Mouse (Mus musculus): ENCODE results near the gene Tshz2. TPM values are rescaled to one million over a fixed set of nuclear protein-coding genes. Genes with fewer than 3 reads are reported as not detected.

Tshz2 gene
- polyA plus RNA-seq, 1 experiment from 2014 or later, result 22.7 TPM

DNA sequence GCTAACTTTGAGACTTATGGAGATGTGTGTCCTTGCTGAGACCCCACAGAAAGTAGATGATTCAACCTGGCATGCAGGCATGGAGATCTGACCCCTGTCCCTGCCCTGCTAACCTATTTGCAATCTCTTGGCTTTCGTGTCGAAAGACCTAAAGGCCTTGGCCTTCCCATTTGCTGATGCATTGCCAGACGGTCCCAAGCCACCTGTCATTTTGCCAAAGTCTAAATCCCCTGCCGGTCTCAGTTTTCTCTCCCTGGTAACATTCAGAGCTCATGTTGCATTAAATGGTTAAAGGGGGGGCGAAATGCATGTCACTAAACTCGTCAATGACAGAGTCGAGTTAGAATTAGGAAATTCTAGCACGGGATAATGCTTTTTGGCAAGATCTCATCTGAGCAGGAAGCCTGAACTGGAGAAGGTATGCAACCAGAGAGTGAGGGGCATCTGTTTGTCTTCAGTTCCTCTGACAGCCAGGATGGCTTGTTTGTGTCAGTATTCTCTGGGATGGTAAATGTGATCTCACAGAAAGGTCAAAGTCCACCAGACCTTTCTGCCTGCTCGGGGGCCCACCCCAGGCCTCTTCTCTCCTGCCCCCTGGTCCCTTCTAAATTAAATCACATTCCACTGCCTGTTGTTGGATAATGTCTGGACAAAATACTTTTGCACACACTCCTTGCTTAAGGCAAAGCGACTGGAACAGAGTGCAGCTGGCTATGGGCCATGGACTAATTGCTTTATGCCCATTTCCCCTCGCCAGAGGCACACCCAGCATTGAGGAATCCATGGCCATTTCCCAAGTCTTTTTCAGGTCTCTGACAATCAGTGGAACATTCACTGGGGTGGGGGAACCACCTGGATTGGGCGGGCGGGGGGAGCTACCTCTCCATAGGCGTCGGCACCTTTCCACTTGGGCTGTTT lies 118.0 kb downstream of the Tshz2 start:
- Histone ChIP-seq H3K27me3 (replicated peaks) (no peaks in the 10 kb centered on the region), H3K4me2 (no peak overlapping the region), H3K9ac (no peak overlapping the region), H3K4me3 (no peak overlapping the region), H3K4me1 (0 out of 2 replicates have a peak, but pooled peaks cover 7% of the 10 kb centered on the region), H3K27ac (no peak overlapping the region), H3K36me3 (replicated peaks) (no peaks in the 10 kb centered on the region), H3K9me3 (no peaks in the 10 kb centered on the region)
- WGBS, result 58% methylated on average over 15 of the region's 15 CpGs
- no peak for ATAC-seq (replicated peaks)

- no peak for ATAC-seq (replicated peaks)
- H3K9ac ChIP-seq, result no peak overlapping the region
- H3K27ac ChIP-seq, result no peak overlapping the region
- no peaks in the 10 kb centered on the region for H3K27me3 ChIP-seq (replicated peaks)
- WGBS, result 79% methylated on average over 9 of the region's 9 CpGs
- H3K4me1 ChIP-seq, result 0 out of 2 replicates have a peak, but pooled peaks cover 7% of the 10 kb centered on the region
- H3K4me2 ChIP-seq, result no peak overlapping the region
- no peaks in the 10 kb centered on the region for H3K36me3 ChIP-seq (replicated peaks)
- no peaks in the 10 kb centered on the region for H3K9me3 ChIP-seq
- H3K4me3 ChIP-seq, result no peak overlapping the region
Measured at GRCm38 (mm10) chr2:169752126-169752525, 119.3 kb downstream of the Tshz2 start.

- Histone ChIP-seq H3K4me3 (no peak overlapping the region), H3K27me3 (replicated peaks) (no peaks in the 10 kb centered on the region), H3K4me2 (no peak overlapping the region), H3K27ac (no peak overlapping the region), H3K9ac (no peak overlapping the region), H3K9me3 (no peaks in the 10 kb centered on the region), H3K4me1 (0 out of 2 replicates have a peak, but pooled peaks cover 7% of the 10 kb centered on the region), H3K36me3 (replicated peaks) (no peaks in the 10 kb centered on the region)
- WGBS, result 83% methylated on average over 9 of the region's 9 CpGs
- ATAC-seq (replicated peaks), result no peak
Measured at GRCm38 (mm10) chr2:169753432-169753831, 120.6 kb downstream of the Tshz2 start.

GRCm38 (mm10) chr2:169755091-169755490 lies 122.3 kb downstream of the Tshz2 start:
- H3K4me1 ChIP-seq, result 0 out of 2 replicates have a peak, but pooled peaks cover 7% of the 10 kb centered on the region
- H3K27ac ChIP-seq, result no peak overlapping the region
- H3K36me3 ChIP-seq (replicated peaks), result no peaks in the 10 kb centered on the region
- 67% methylated on average over 7 of the region's 7 CpGs for WGBS
- no peak overlapping the region for H3K9ac ChIP-seq
- H3K4me2 ChIP-seq, result no peak overlapping the region
- no peaks in the 10 kb centered on the region for H3K9me3 ChIP-seq
- H3K27me3 ChIP-seq (replicated peaks), result no peaks in the 10 kb centered on the region
- no peak overlapping the region for H3K4me3 ChIP-seq
- no peak for ATAC-seq (replicated peaks)

DNA sequence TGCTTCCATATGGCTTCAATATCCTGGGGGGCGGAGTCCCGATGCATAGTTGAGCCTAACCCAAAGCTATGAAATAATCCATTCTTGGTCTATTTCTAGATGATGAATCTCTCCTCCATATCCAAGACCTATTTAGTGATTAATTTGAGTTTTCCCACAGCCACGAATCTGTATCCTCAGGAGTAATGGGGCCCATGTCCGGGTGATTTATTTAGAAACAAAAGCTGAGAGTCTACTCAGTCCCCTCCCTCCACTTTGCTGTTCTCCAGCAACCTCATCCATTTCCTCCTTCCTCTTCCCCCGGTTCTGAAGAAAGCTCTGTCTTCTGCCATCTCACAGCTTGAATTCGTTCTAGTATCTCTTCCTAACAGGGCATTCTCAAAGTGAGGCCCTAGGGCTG lies 125.3 kb downstream of the Tshz2 start:
- WGBS, result 88% methylated on average over 6 of the region's 6 CpGs
- Histone ChIP-seq H3K27ac (no peak overlapping the region), H3K4me1 (no peaks in the 10 kb centered on the region), H3K27me3 (replicated peaks) (no peaks in the 10 kb centered on the region), H3K9ac (no peak overlapping the region), H3K4me3 (no peak overlapping the region), H3K36me3 (replicated peaks) (no peaks in the 10 kb centered on the region), H3K4me2 (no peak overlapping the region), H3K9me3 (no peaks in the 10 kb centered on the region)
- ATAC-seq (replicated peaks), result no peak

- Histone ChIP-seq H3K9ac (no peak overlapping the region), H3K4me1 (no peaks in the 10 kb centered on the region), H3K4me3 (no peak overlapping the region), H3K36me3 (replicated peaks) (no peaks in the 10 kb centered on the region), H3K4me2 (no peak overlapping the region), H3K9me3 (no peaks in the 10 kb centered on the region), H3K27ac (no peak overlapping the region), H3K27me3 (replicated peaks) (no peaks in the 10 kb centered on the region)
- 89% methylated on average over 1 of the region's 1 CpGs for WGBS
- no peak for ATAC-seq (replicated peaks)
Measured at GRCm38 (mm10) chr2:169760117-169760516, 127.3 kb downstream of the Tshz2 start.

GRCm38 (mm10) chr2:169761726-169762125 lies 128.9 kb downstream of the Tshz2 start:
- no peak overlapping the region for H3K27ac ChIP-seq
- H3K27me3 ChIP-seq (replicated peaks), result no peaks in the 10 kb centered on the region
- H3K4me3 ChIP-seq, result no peak overlapping the region
- no peaks in the 10 kb centered on the region for H3K4me1 ChIP-seq
- no peak overlapping the region for H3K9ac ChIP-seq
- 35% methylated on average over 3 of the region's 3 CpGs for WGBS
- H3K4me2 ChIP-seq, result no peak overlapping the region
- no peaks in the 10 kb centered on the region for H3K36me3 ChIP-seq (replicated peaks)
- H3K9me3 ChIP-seq, result no peaks in the 10 kb centered on the region
- ATAC-seq (replicated peaks), result no peak

GRCm38 (mm10) chr2:169762301-169762700 lies 129.5 kb downstream of the Tshz2 start:
- Histone ChIP-seq H3K4me1 (no peaks in the 10 kb centered on the region), H3K4me3 (no peak overlapping the region), H3K36me3 (replicated peaks) (no peaks in the 10 kb centered on the region), H3K27ac (no peak overlapping the region), H3K4me2 (no peak overlapping the region), H3K27me3 (replicated peaks) (no peaks in the 10 kb centered on the region), H3K9ac (no peak overlapping the region), H3K9me3 (no peaks in the 10 kb centered on the region)
- no peak for ATAC-seq (replicated peaks)
- WGBS, result 86% methylated on average over 8 of the region's 8 CpGs

- Histone ChIP-seq H3K4me1 (no peaks in the 10 kb centered on the region), H3K4me2 (no peak overlapping the region), H3K27ac (no peak overlapping the region), H3K9me3 (no peaks in the 10 kb centered on the region), H3K9ac (no peak overlapping the region), H3K27me3 (replicated peaks) (no peaks in the 10 kb centered on the region), H3K4me3 (no peak overlapping the region), H3K36me3 (replicated peaks) (no peaks in the 10 kb centered on the region)
- 88% methylated on average over 8 of the region's 8 CpGs for WGBS
- no peak for ATAC-seq (replicated peaks)
Measured at GRCm38 (mm10) chr2:169763716-169764115, 130.9 kb downstream of the Tshz2 start.

DNA sequence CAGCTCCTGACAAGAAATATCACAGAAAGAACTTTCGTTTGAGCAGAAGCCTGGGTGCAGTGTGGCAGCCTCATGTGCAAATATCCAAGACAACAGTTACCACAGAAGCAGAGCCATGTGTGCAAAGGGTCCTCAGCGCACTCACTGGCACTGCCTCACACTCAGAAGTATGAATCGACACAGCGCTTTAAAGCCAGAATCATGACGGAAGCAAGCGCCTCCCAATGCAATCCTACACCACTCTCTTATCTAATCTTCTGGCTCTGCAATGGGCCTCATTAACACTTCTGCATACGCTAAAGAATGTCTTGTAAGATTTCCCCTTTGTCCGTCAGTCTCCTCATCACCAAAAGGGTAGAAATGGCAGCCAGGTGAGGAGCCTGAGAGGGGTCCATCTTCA lies 133.4 kb downstream of the Tshz2 start:
- H3K9ac ChIP-seq, result no peak overlapping the region
- 74% methylated on average over 8 of the region's 8 CpGs for WGBS
- H3K4me1 ChIP-seq, result no peaks in the 10 kb centered on the region
- no peak overlapping the region for H3K27ac ChIP-seq
- H3K9me3 ChIP-seq, result no peaks in the 10 kb centered on the region
- no peak overlapping the region for H3K4me3 ChIP-seq
- no peak for ATAC-seq (replicated peaks)
- H3K4me2 ChIP-seq, result no peak overlapping the region
- no peaks in the 10 kb centered on the region for H3K27me3 ChIP-seq (replicated peaks)
- H3K36me3 ChIP-seq (replicated peaks), result no peaks in the 10 kb centered on the region

- no peak overlapping the region for H3K9ac ChIP-seq
- H3K9me3 ChIP-seq, result no peaks in the 10 kb centered on the region
- 75% methylated on average over 3 of the region's 3 CpGs for WGBS
- H3K27ac ChIP-seq, result no peak overlapping the region
- no peak overlapping the region for H3K4me3 ChIP-seq
- no peak overlapping the region for H3K4me2 ChIP-seq
- no peaks in the 10 kb centered on the region for H3K27me3 ChIP-seq (replicated peaks)
- H3K36me3 ChIP-seq (replicated peaks), result no peaks in the 10 kb centered on the region
- no peaks in the 10 kb centered on the region for H3K4me1 ChIP-seq
- ATAC-seq (replicated peaks), result no peak
Measured at GRCm38 (mm10) chr2:169767281-169767680, 134.5 kb downstream of the Tshz2 start.

GRCm38 (mm10) chr2:169775078-169775477 lies 142.3 kb downstream of the Tshz2 start:
- no peak overlapping the region for H3K27ac ChIP-seq
- no peaks in the 10 kb centered on the region for H3K4me1 ChIP-seq
- H3K9ac ChIP-seq, result no peak overlapping the region
- H3K4me2 ChIP-seq, result no peak overlapping the region
- WGBS, result 50% methylated on average over 4 of the region's 4 CpGs
- no peaks in the 10 kb centered on the region for H3K9me3 ChIP-seq
- no peaks in the 10 kb centered on the region for H3K27me3 ChIP-seq (replicated peaks)
- no peaks in the 10 kb centered on the region for H3K36me3 ChIP-seq (replicated peaks)
- no peak overlapping the region for H3K4me3 ChIP-seq
- no peak for ATAC-seq (replicated peaks)

GRCm38 (mm10) chr2:169777242-169777641 lies 144.4 kb downstream of the Tshz2 start:
- no peak overlapping the region for H3K4me3 ChIP-seq
- no peak for ATAC-seq (replicated peaks)
- no peak overlapping the region for H3K27ac ChIP-seq

More at GRCm38 (mm10) chr2:169777242-169777641, 144.4 kb downstream of the Tshz2 start:
- 72% methylated on average over 4 of the region's 4 CpGs for WGBS
- H3K36me3 ChIP-seq (replicated peaks), result no peaks in the 10 kb centered on the region
- H3K9me3 ChIP-seq, result no peaks in the 10 kb centered on the region
- no peaks in the 10 kb centered on the region for H3K27me3 ChIP-seq (replicated peaks)
- no peaks in the 10 kb centered on the region; the same call in 1 of the 2 replicates for H3K4me1 ChIP-seq
- no peak overlapping the region for H3K9ac ChIP-seq
- no peak overlapping the region for H3K4me2 ChIP-seq
